ENCODE assay signal across 28 mouse cellular contexts in the genomic region with DNA sequence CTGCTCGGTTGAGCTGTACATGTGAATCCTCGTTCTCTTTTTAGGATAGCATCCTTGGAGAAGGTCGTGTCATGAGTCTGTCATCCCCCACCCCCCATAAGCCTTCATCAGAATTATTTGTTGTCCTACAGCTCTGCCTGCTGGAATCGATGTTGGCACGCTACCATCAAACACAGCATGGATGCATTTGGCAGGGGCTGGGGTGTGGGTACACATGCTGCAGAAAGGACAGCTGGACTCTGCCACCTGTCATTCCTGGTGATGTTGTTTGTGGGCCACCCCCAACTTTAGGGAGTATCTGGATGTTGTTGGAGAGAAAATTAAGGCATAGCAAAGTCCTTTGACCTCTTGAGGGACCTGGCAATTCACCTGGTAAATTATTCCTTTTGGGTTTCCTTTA. TPM values are rescaled to one million over a fixed set of nuclear protein-coding genes. Genes with fewer than 3 reads are reported as not detected.
DNase-seq lines count a peak whose midpoint lies in the region; ATAC-seq and TF ChIP-seq lines count a peak whose summit lies in the region.
"Had no signal": no experiment of that assay in that cellular context is flagged by ENCODE, and none has a peak within 500 bp of the region (broad histone marks: within the 10 kb centered on the region; RNA-seq: fewer than 3 reads in every experiment).

No protein-coding gene starts in this region.

- no peak overlapping the region for H3K4me2 ChIP-seq in midbrain, postnatal 0 days (ENCODE audit: low read depth, low read length, poor library complexity, severe bottlenecking)
- H3K4me2 ChIP-seq in midbrain, embryonic 11.5 days, result no peak overlapping the region
- no peak overlapping the region for H3K4me2 ChIP-seq in myocyte (ENCODE audit: low read depth)
- H3K4me2 ChIP-seq: embryonic facial prominence, embryonic 15.5 days; limb, embryonic 15.5 days; stomach, embryonic 15.5 days had no signal

- 73% methylated on average over 5 of the region's 5 CpGs for WGBS in midbrain, postnatal 0 days
- whole genome bisulfite sequencing in midbrain, embryonic 11.5 days, result 84% methylated on average over 5 of the region's 5 CpGs

- no peaks in the 10 kb centered on the region for H3K79me2 ChIP-seq in myocyte (ENCODE audit: control insufficient read depth, insufficient read depth)

- H3K9me3 ChIP-seq in midbrain, postnatal 0 days (ENCODE audit: low read length), result no peaks in the 10 kb centered on the region
- H3K9me3 ChIP-seq in midbrain, embryonic 11.5 days (ENCODE audit: control insufficient read depth, low read length), result no peaks in the 10 kb centered on the region
- H3K9me3 ChIP-seq: embryonic facial prominence, embryonic 15.5 days; heart, embryonic 10.5 days; limb, embryonic 15.5 days; megakaryocyte, embryonic 14.5 days; stomach, embryonic 15.5 days had no signal

- no peak overlapping the region for H3K9ac ChIP-seq in midbrain, postnatal 0 days (replicated peaks; ENCODE audit: low read length, poor library complexity, severe bottlenecking)
- no peak overlapping the region for H3K9ac ChIP-seq in midbrain, embryonic 11.5 days (ENCODE audit: low read length)
- H3K9ac ChIP-seq: embryonic facial prominence, embryonic 15.5 days; limb, embryonic 15.5 days; stomach, embryonic 15.5 days had no signal

- H3K4me1 ChIP-seq in midbrain, postnatal 0 days (ENCODE audit: insufficient read depth, low read length), result no peaks in the 10 kb centered on the region
- no peaks in the 10 kb centered on the region for H3K4me1 ChIP-seq in midbrain, embryonic 11.5 days (ENCODE audit: control insufficient read depth, insufficient read depth, low read length)
- H3K4me1 ChIP-seq: embryonic facial prominence, embryonic 15.5 days; heart, embryonic 10.5 days; limb, embryonic 15.5 days; megakaryocyte, embryonic 14.5 days; stomach, embryonic 15.5 days had no signal

- no peak for TF ChIP-seq POLR2A in myocyte (IDR thresholded peaks at IDR 0.05; ENCODE audit: insufficient read length, low read depth)

- H3K4me3 ChIP-seq in midbrain, postnatal 0 days (ENCODE audit: low read depth, low read length), result no peak overlapping the region
- H3K4me3 ChIP-seq in midbrain, embryonic 11.5 days (ENCODE audit: low read depth, low read length), result no peak overlapping the region
- H3K4me3 ChIP-seq in myocyte, result no peak overlapping the region
- H3K4me3 ChIP-seq: embryonic facial prominence, embryonic 15.5 days; heart, embryonic 10.5 days; limb, embryonic 15.5 days; megakaryocyte, embryonic 14.5 days; stomach, embryonic 15.5 days had no signal

- TF ChIP-seq CTCF in midbrain, postnatal 0 days (IDR thresholded peaks at IDR 0.05), result no peak

- H3K27me3 ChIP-seq in midbrain, postnatal 0 days (ENCODE audit: insufficient read depth, low read length), result no peaks in the 10 kb centered on the region
- H3K27me3 ChIP-seq in midbrain, embryonic 11.5 days (ENCODE audit: control insufficient read depth, insufficient read depth, low read length), result no peaks in the 10 kb centered on the region
- H3K27me3 ChIP-seq in myocyte (ENCODE audit: control insufficient read depth, insufficient read depth, insufficient read length), result no peaks in the 10 kb centered on the region
- H3K27me3 ChIP-seq: embryonic facial prominence, embryonic 15.5 days; limb, embryonic 15.5 days; megakaryocyte, embryonic 14.5 days; stomach, embryonic 15.5 days had no signal

- no peak overlapping the region for H3ac ChIP-seq in myocyte (ENCODE audit: control insufficient read depth, insufficient read length)

- H3K27ac ChIP-seq in midbrain, postnatal 0 days (ENCODE audit: low read depth, low read length), result no peak overlapping the region
- H3K27ac ChIP-seq in midbrain, embryonic 11.5 days (ENCODE audit: low read depth, low read length), result no peak overlapping the region
- H3K27ac ChIP-seq: embryonic facial prominence, embryonic 15.5 days; heart, embryonic 10.5 days; limb, embryonic 15.5 days; stomach, embryonic 15.5 days had no signal

- no peaks in the 10 kb centered on the region for H3K36me3 ChIP-seq in midbrain, postnatal 0 days (ENCODE audit: insufficient read depth, low read length)
- H3K36me3 ChIP-seq in midbrain, embryonic 11.5 days (ENCODE audit: control insufficient read depth, insufficient read depth, low read length), result no peaks in the 10 kb centered on the region
- no peaks in the 10 kb centered on the region for H3K36me3 ChIP-seq in myocyte (ENCODE audit: control insufficient read depth, insufficient read depth)
- H3K36me3 ChIP-seq: embryonic facial prominence, embryonic 15.5 days; heart, embryonic 10.5 days; limb, embryonic 15.5 days; stomach, embryonic 15.5 days had no signal

- 0 out of 2 replicates have a peak, but pooled peaks have one; percentile 36 for ATAC-seq in midbrain, postnatal 0 days (ENCODE audit: low FRiP score)
- no peak for ATAC-seq in midbrain, embryonic 11.5 days (ENCODE audit: low FRiP score)
- ATAC-seq: CD4-positive, CD25-positive, alpha-beta regulatory T cell, adult 4 months; Patski had no signal

- DNase-seq in cerebellum, postnatal 14 days, result peak; percentile 53 to 70
- no peak for DNase-seq in cerebellum, postnatal 36 days
- DNase-seq in layer of hippocampus, adult 11-12 months (ENCODE audit: low spot score), result peak; percentile 4
- no peak for DNase-seq in layer of hippocampus, adult 9-10 months (ENCODE audit: low spot score)
- DNase-seq in midbrain, postnatal 0 days (ENCODE audit: low spot score), result peak; percentile 60
- no peak for DNase-seq in midbrain, embryonic 11.5 days (ENCODE audit: low spot score, missing footprints)
- no peak for DNase-seq in kidney, postnatal 25 days
- DNase-seq: adrenal gland, adult 8-10 months; cerebellum, adult 9-10 months; kidney, adult 2 months; kidney, postnatal 14 days; lung, adult 2 months; thymus, adult 18-20 months; thymus, postnatal 4 days had no signal

TF ChIP-seq in myocyte, 11 proteins besides CTCF, POLR2A, EP300 and RAD21:
- TF ChIP-seq MYOG (IDR thresholded peaks at IDR 0.05; ENCODE audit: control insufficient read depth in 1 of 3, insufficient read depth in 1 of 3, insufficient read length in 2 of 3, low read depth in 2 of 3) (peak in 2 of 3 experiments; percentile 34 to 71), E2F4 (IDR thresholded peaks at IDR 0.05; ENCODE audit: insufficient read depth) (no peak), REST (IDR thresholded peaks at IDR 0.05; ENCODE audit: insufficient read depth, insufficient read length) (no peak), POLR2AphosphoS2 (IDR thresholded peaks at IDR 0.05; ENCODE audit: insufficient read length, low read depth) (no peak), MAX (IDR thresholded peaks at IDR 0.05; ENCODE audit: low read depth) (no peak), CEBPB (IDR thresholded peaks at IDR 0.05; ENCODE audit: insufficient read depth, poor library complexity, severe bottlenecking) (no peak), TCF3 (IDR thresholded peaks at IDR 0.05; ENCODE audit: insufficient read length, low read depth) (peak; percentile 46), MYOD1 (IDR thresholded peaks at IDR 0.05; ENCODE audit: control insufficient read depth in 1 of 3, insufficient read length in 2 of 3, low read depth in 2 of 3) (peak in 2 of 3 experiments; percentile 36 to 79), SRF (IDR thresholded peaks at IDR 0.05; ENCODE audit: control insufficient read depth, insufficient read length, low read depth) (no peak), TCF12 (IDR thresholded peaks at IDR 0.05; ENCODE audit: insufficient read depth, poor library complexity, severe bottlenecking) (no peak), USF1 (IDR thresholded peaks at IDR 0.05; ENCODE audit: low read depth) (no peak)

RNA-seq across cellular contexts. Expression of a gene that starts 38.8 kb away (rescaled TPM):
- 7.0 and 11.1 TPM in 2 replicates for total RNA-seq in midbrain, postnatal 0 days (2014; rRNA removed)
- 2.7 and 3.3 TPM in 2 replicates for polyA plus RNA-seq in midbrain, postnatal 0 days (2015; fragmentation: Nextera tagmentation; extraction: Ambion mirVana)
- 15.1 and 17.9 TPM in 2 replicates for polyA plus RNA-seq in midbrain, embryonic 11.5 days (2014; fragmentation: Nextera tagmentation; extraction: Ambion mirVana)
- polyA plus RNA-seq in myocyte (2012; fragmentation: generic; extraction: Trizol), result 0.49 TPM
- total RNA-seq: adrenal gland, adult 8-10 months; gastrocnemius, adult 18-20 months; layer of hippocampus, postnatal 36 days; left cerebral cortex, postnatal 14 days; neutrophil, adult 5-6 weeks had no signal
- polyA plus RNA-seq: CD4-positive, CD25-positive, alpha-beta regulatory T cell, adult 4 months; gonadal fat pad, adult 2 months; heart, postnatal 0 days; kidney, adult 2 months had no signal

Comparison
In these comparisons a context has a peak if more than half of its experiments do, and no peak if none do; other contexts are left out.
1. DNase-seq: peak in cerebellum, postnatal 14 days (2 of 2), layer of hippocampus, adult 11-12 months (single experiment) and midbrain, postnatal 0 days (single experiment); none in cerebellum, postnatal 36 days (0 of 2), layer of hippocampus, adult 9-10 months (single experiment), midbrain, embryonic 11.5 days (single experiment) and kidney, postnatal 25 days (0 of 2).